19 mouse cellular contexts compared by ENCODE assay signal in the genomic region with DNA sequence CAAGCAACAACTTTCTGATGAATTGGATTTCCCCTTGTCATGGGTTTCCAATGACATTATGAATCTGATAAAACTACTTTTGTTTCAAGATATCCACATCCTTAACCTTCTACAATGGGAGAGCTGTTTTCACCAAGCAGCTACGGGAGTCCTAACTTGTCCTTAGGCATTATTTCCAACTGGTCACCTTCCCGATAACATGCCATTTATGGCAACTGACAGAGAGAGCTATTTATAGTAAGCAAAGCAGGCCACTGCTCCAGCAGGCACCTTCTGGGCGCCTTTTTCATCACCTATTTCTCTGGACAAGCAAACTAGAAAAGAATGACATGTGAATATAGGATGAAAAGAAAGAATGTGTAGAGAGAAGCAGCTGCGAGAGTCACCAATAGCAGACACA.
A peak's percentile ranks its signal among the peaks of the same experiment; 100 is the strongest.
DNase-seq lines count a peak whose midpoint lies in the region; ATAC-seq and TF ChIP-seq lines count a peak whose summit lies in the region.
"Had no signal": no experiment of that assay in that cellular context is flagged by ENCODE, and none has a peak within 500 bp of the region (broad histone marks: within the 10 kb centered on the region; RNA-seq: fewer than 3 reads in every experiment).

No protein-coding gene starts in this region.

- 0 out of 2 replicates have a peak overlapping the region, but pooled peaks have one; percentile 13 for H3K27ac ChIP-seq in cerebellum, adult 2 months (ENCODE audit: insufficient read depth, low read length)
- peak overlapping the region; percentile 82 for H3K27ac ChIP-seq in heart, postnatal 0 days (ENCODE audit: low read depth)
- H3K27ac ChIP-seq: forebrain, embryonic 12.5 days; hindbrain, embryonic 13.5 days; layer of hippocampus, adult 2 months; limb, embryonic 12.5 days; liver, embryonic 12.5 days had no signal

- no peaks in the 10 kb centered on the region for H3K9me3 ChIP-seq in heart, postnatal 0 days (replicated peaks; ENCODE audit: control insufficient read depth, low read length)
- H3K9me3 ChIP-seq: forebrain, embryonic 12.5 days; hindbrain, embryonic 13.5 days; limb, embryonic 12.5 days; liver, embryonic 12.5 days had no signal

- no peak for TF ChIP-seq EP300 in heart, postnatal 0 days (IDR thresholded peaks at IDR 0.05; ENCODE audit: low read depth)

- DNase-seq in heart, adult 18-20 months: peak; percentile 18 to 26
- no peak for DNase-seq in heart, postnatal 14 days
- peak; percentile 19 to 62 for DNase-seq in cerebellum, adult 2 months
- peak; percentile 25 to 33 for DNase-seq in cerebellum, postnatal 10 days
- DNase-seq in heart, postnatal 0 days (ENCODE audit: low spot score): peak; percentile 55
- DNase-seq in left cerebral cortex, postnatal 36 days (ENCODE audit: low spot score in 2 of 2): no peak
- no peak for DNase-seq in adrenal gland, adult (ENCODE audit: inconsistent age in 2 of 2, low spot score in 1 of 2)
- DNase-seq in thymus, postnatal 36 days: no peak
- DNase-seq: kidney, adult 8-10 months; kidney, postnatal 14 days; lung, embryonic 14.5 days; thymus, postnatal 25 days had no signal

- TF ChIP-seq POLR2A in cerebellum, adult 2 months (IDR thresholded peaks at IDR 0.05; ENCODE audit: borderline replicate concordance, insufficient read depth, low read length): no peak

- no peaks in the 10 kb centered on the region for H3K27me3 ChIP-seq in cerebellum, adult 2 months (ENCODE audit: control insufficient read depth, insufficient read depth, low read length)
- no peaks in the 10 kb centered on the region for H3K27me3 ChIP-seq in heart, postnatal 0 days (ENCODE audit: control insufficient read depth, insufficient read depth, low read length)
- H3K27me3 ChIP-seq: forebrain, embryonic 12.5 days; hindbrain, embryonic 13.5 days; limb, embryonic 12.5 days; liver, embryonic 12.5 days had no signal

- no peak for TF ChIP-seq CTCF in cerebellum, adult 2 months (IDR thresholded peaks at IDR 0.05; ENCODE audit: borderline replicate concordance, insufficient read depth, low read depth, low read length)
- no peak for TF ChIP-seq CTCF in heart, postnatal 0 days (IDR thresholded peaks at IDR 0.05; ENCODE audit: low read depth)

- no peak overlapping the region for H3K4me3 ChIP-seq in cerebellum, adult 2 months (replicated peaks; ENCODE audit: insufficient read depth, low read depth, low read length)
- no peak overlapping the region for H3K4me3 ChIP-seq in heart, postnatal 0 days (ENCODE audit: low read depth, low read length)
- H3K4me3 ChIP-seq: forebrain, embryonic 12.5 days; hindbrain, embryonic 13.5 days; layer of hippocampus, adult 2 months; limb, embryonic 12.5 days; liver, embryonic 12.5 days had no signal

- ATAC-seq in heart, postnatal 0 days (ENCODE audit: insufficient read depth, low read depth): peak; percentile 73
- ATAC-seq: inflammation-experienced regulatory T-cells, adult 6 months; liver, embryonic 12.5 days had no signal

- 13% methylated on average over 4 of the region's 4 CpGs for WGBS in cerebellum, adult 2 months
- WGBS in heart, postnatal 0 days: 41% methylated on average over 4 of the region's 4 CpGs

- H3K36me3 ChIP-seq in heart, postnatal 0 days (replicated peaks; ENCODE audit: control insufficient read depth, insufficient read depth, low read length): no peaks in the 10 kb centered on the region
- H3K36me3 ChIP-seq: forebrain, embryonic 12.5 days; hindbrain, embryonic 13.5 days; limb, embryonic 12.5 days; liver, embryonic 12.5 days had no signal

- H3K4me2 ChIP-seq in heart, postnatal 0 days (ENCODE audit: low read depth, low read length): no peak overlapping the region
- H3K4me2 ChIP-seq: forebrain, embryonic 12.5 days; hindbrain, embryonic 13.5 days; limb, embryonic 12.5 days; liver, embryonic 12.5 days; lung, embryonic 14.5 days; midbrain, embryonic 11.5 days had no signal

- H3K9ac ChIP-seq in heart, postnatal 0 days (replicated peaks; ENCODE audit: low read depth, low read length): no peak overlapping the region
- H3K9ac ChIP-seq: forebrain, embryonic 12.5 days; hindbrain, embryonic 13.5 days; limb, embryonic 12.5 days; liver, embryonic 12.5 days; lung, embryonic 14.5 days had no signal

- peaks cover 10% of the 10 kb centered on the region; the same call in 1 of the 2 replicates for H3K4me1 ChIP-seq in cerebellum, adult 2 months (ENCODE audit: control insufficient read depth, insufficient read depth, low read length)
- H3K4me1 ChIP-seq in heart, postnatal 0 days (ENCODE audit: control insufficient read depth, insufficient read depth): no peaks in the 10 kb centered on the region
- H3K4me1 ChIP-seq: limb, embryonic 12.5 days; liver, embryonic 12.5 days had no signal

- intact Hi-C loops in heart, postnatal 14 days (cut with DNase I): no loop called here
- intact Hi-C loops in left cerebral cortex, postnatal 36 days (cut with DNase I): loop anchor here (5.0 to 10.0 kb wide), 2 partner anchors 1285 to 1862 kb away; no protein-coding TSS in a partner anchor

Comparison
In these comparisons a context has a peak if more than half of its experiments do, and no peak if none do; other contexts are left out.
1. DNase-seq: peak in heart, adult 18-20 months (2 of 2), cerebellum, adult 2 months (2 of 2), cerebellum, postnatal 10 days (2 of 2) and heart, postnatal 0 days (single experiment); none in heart, postnatal 14 days (0 of 2), left cerebral cortex, postnatal 36 days (0 of 2), adrenal gland, adult (0 of 2) and thymus, postnatal 36 days (0 of 2).